Mouse (Mus musculus) intestine, postnatal 0 days (tissue): ENCODE results near the gene Ick. TPM values are rescaled to one million over a fixed set of nuclear protein-coding genes. Genes with fewer than 3 reads are reported as not detected.

Experiments used
- ATAC-seq: fragments of 200-750 bp; cut with Nextera tagmentation; 2 replicates; pipeline ENCODE4 v1.8.0; 2017; ENCODE audit warnings: mild to moderate bottlenecking, moderate TSS enrichment, moderate library complexity
- H3K27ac ChIP-seq: fragments of 300-500 bp; sonication (generic); 2 replicates; pipeline ENCODE4 v1.5.1; 2014; ENCODE audit warnings: mild to moderate bottlenecking, low read depth, low read length, moderate library complexity
- H3K27me3 ChIP-seq: fragments of 300-500 bp; sonication (generic); replicated peaks from 2 replicates; pipeline ENCODE4 v1.6.1; 2014; ENCODE audit warnings: low read length, mixed read lengths; ENCODE audit not compliant: control insufficient read depth, insufficient read depth
- H3K36me3 ChIP-seq: fragments of 300-500 bp; sonication (generic); 2 replicates; pipeline ENCODE4 v1.6.1; 2014; ENCODE audit warnings: mild to moderate bottlenecking, moderate library complexity; ENCODE audit not compliant: control insufficient read depth, insufficient read depth
- H3K4me1 ChIP-seq: fragments of 300-500 bp; sonication (generic); replicated peaks from 2 replicates; pipeline ENCODE4 v1.6.1; 2014; ENCODE audit warnings: antibody characterized with exemption, low read length, mixed read lengths; ENCODE audit not compliant: control insufficient read depth, insufficient read depth
- H3K4me2 ChIP-seq: fragments of 300-500 bp; sonication (generic); replicated peaks from 2 replicates; pipeline ENCODE4 v1.6.1; 2014; ENCODE audit warnings: low read depth, mild to moderate bottlenecking, moderate library complexity
- H3K4me3 ChIP-seq: fragments of 300-500 bp; sonication (generic); 2 replicates; pipeline ENCODE4 v1.5.1; 2014; ENCODE audit warnings: low read depth, low read length
- H3K9ac ChIP-seq: fragments of 300-500 bp; sonication (generic); 2 replicates; pipeline ENCODE4 v1.6.1; 2014; ENCODE audit warnings: mild to moderate bottlenecking, low read depth, low read length
- H3K9me3 ChIP-seq: fragments of 300-500 bp; sonication (generic); 2 replicates; pipeline ENCODE4 v1.6.1; 2016; ENCODE audit warnings: mixed run types; ENCODE audit not compliant: control insufficient read depth
- CTCF ChIP-seq: sonication (generic); IDR thresholded peaks from 2 replicates; pipeline ENCODE4 v1.5.1; 2016; ENCODE audit warnings: low read depth, mild to moderate bottlenecking, control low read depth, antibody characterized with exemption, moderate library complexity
- WGBS: fragments of 180-500 bp; shearing (Covaris S2); extraction: QIAGEN DNeasy Blood & Tissue Kit; methylation state at CpG from one replicate; pipeline ENCODE4 v1.1.7; 2014; 5-methylcytosine and 5-hydroxymethylcytosine counted together
- polyA plus RNA-seq: library from polyadenylated mRNA; unstranded; fragments of >200 nt; fragmentation: Nextera tagmentation; extraction: Ambion mirVana; gene quantifications from 2 replicates; pipeline ENCODE4 v1.2.1, GENCODE M21; 2015

Ick gene
- polyA plus RNA-seq, 1 experiment from 2014 or later, result 27.3 TPM

- Histone ChIP-seq H3K4me3 (no peak overlapping the region), H3K4me2 (peak overlapping the region; percentile 80), H3K27me3 (no peaks in the 10 kb centered on the region), H3K9me3 (no peaks in the 10 kb centered on the region), H3K27ac (peak overlapping the region; percentile 84), H3K9ac (no peak overlapping the region), H3K36me3 (no peaks in the 10 kb centered on the region), H3K4me1 (0 out of 2 replicates have a peak, but pooled peaks cover 7% of the 10 kb centered on the region)
- WGBS, result 47% methylated on average over 9 of the region's 9 CpGs
- TF ChIP-seq CTCF, result no peak
- 0 out of 2 replicates have a peak, but pooled peaks have one; percentile 17 for ATAC-seq
These were observed 6.8 kb downstream of the Ick start for GRCm38 (mm10) chr9:78115746-78116145.

DNA sequence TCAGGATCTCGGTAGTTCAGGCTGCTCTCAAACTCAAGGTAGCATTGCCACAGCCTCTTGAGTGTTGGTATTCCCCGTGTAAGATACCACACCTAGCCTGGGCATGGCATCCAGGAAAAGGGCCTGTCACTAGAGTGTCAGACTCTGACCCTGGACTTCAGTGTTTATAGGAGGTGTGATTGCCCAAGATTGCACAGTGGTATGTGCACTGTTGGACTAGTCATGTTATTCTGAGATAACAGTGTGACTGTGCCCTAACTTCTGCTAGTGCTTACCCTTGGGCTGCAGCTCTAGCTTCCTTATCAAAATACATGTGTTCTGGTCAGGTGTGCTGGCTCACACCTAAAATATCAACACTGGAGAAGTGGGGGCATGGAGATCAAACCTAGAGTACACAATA, 8.7 kb downstream of the Ick start:
- Histone ChIP-seq H3K4me3 (no peak overlapping the region), H3K9ac (no peak overlapping the region), H3K4me1 (peaks cover 7% of the 10 kb centered on the region; the same call in 1 of the 2 replicates), H3K36me3 (no peaks in the 10 kb centered on the region), H3K27me3 (no peaks in the 10 kb centered on the region), H3K27ac (peak overlapping the region; percentile 84), H3K4me2 (no peak overlapping the region), H3K9me3 (no peaks in the 10 kb centered on the region)
- WGBS, result 43% methylated on average over 2 of the region's 2 CpGs
- peak; percentile 92 for ATAC-seq
- no peak for TF ChIP-seq CTCF

DNA sequence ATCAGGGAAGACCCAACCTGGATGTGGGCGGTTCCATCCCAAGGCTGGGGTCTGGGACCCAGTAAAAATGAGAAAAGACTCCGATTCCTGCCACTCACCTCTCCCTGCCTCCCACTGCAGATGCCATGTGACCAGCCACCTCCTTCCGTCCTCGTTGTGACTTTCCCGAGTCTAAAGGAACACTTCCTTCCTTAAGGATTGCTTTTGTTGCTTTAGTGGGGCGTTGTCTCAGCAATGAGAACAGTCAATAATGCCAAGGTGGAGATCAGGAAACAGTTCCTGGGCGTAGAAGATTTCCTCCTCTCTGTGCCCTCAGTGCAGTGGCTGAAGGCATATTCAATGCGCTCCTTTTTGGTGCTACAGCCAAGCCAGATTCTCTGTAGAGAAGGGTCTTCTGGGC, 12.4 kb downstream of the Ick start:
- H3K4me2 ChIP-seq, result 0 out of 2 replicates have a peak overlapping the region, but pooled peaks have one; percentile 4
- 38% methylated on average over 8 of the region's 8 CpGs for WGBS
- peaks cover 8% of the 10 kb centered on the region; the same call in 1 of the 2 replicates for H3K36me3 ChIP-seq
- peak overlapping the region; percentile 82 for H3K27ac ChIP-seq
- no peaks in the 10 kb centered on the region for H3K9me3 ChIP-seq
- peaks cover 4% of the 10 kb centered on the region for H3K4me1 ChIP-seq
- ATAC-seq, result peak; percentile 65
- H3K27me3 ChIP-seq, result no peaks in the 10 kb centered on the region
- H3K4me3 ChIP-seq, result no peak overlapping the region
- no peak overlapping the region for H3K9ac ChIP-seq
- TF ChIP-seq CTCF, result no peak

DNA sequence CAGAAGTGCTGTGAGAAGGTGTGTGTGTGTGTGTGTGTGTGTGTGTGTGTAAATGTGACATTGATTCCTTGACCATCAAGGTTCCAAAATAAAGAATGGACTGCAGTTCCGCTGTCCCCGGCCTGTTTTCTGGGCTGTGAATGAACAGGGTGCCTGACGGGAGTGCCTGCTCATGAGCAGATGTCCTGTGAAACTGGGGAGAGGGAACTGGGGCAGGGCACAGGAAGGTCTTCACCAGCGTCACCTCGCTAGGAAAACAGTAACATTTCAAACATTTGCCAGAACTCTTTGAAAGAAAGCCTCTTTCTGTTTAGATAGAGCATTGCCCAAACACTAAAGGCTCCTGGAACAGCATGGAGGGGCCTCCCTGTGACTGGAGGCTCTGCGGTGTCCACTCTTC, 13.0 kb downstream of the Ick start:
- 59% methylated on average over 6 of the region's 6 CpGs for WGBS
- Histone ChIP-seq H3K4me1 (peaks cover 8% of the 10 kb centered on the region), H3K4me2 (no peak overlapping the region), H3K27ac (peak overlapping the region; percentile 82), H3K36me3 (peaks cover 8% of the 10 kb centered on the region; the same call in 1 of the 2 replicates), H3K4me3 (no peak overlapping the region), H3K27me3 (no peaks in the 10 kb centered on the region), H3K9me3 (no peaks in the 10 kb centered on the region), H3K9ac (no peak overlapping the region)
- TF ChIP-seq CTCF, result no peak
- ATAC-seq, result no peak

DNA sequence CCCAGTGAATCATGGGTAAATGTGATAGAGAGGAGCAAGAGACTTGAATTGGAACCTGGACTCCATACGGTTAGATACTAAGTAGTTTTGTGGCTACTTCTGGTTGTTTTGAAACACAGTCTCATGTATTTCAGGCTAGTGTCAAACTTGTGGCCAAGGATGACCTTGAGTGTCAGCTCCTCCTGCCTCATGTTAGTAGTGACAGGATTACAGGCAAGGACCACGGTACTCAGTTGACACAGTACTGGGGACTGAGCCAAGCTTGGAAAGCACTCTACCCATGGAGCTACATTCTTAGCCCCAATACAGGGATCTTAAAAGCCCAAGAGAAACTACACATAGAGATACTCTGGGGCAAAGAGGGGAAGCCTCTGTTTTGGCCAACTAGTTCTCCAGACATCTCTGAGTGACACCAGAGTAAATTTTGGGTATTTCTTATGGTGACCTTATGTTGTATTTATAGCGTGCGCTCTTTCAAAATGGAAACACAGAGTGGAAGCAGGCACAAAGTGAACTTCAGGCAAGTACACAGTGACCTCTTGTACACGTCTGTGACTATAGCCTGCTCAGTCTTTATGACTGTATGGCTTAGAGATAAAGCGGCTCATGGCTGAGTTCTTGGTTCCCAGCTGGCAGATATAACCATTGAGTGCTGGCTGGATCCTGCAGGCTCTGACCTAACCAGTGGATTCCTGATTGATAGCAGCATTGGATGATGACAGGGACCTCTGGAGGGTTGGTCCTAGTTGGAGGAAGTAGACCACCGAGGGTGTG, 14.1 kb downstream of the Ick start:
- Histone ChIP-seq H3K27ac (peak overlapping the region; percentile 82), H3K4me2 (no peak overlapping the region), H3K4me1 (peaks cover 8% of the 10 kb centered on the region), H3K9ac (no peak overlapping the region), H3K27me3 (no peaks in the 10 kb centered on the region), H3K4me3 (no peak overlapping the region), H3K9me3 (no peaks in the 10 kb centered on the region), H3K36me3 (peaks cover 8% of the 10 kb centered on the region; the same call in 1 of the 2 replicates)
- 61% methylated on average over 7 of the region's 7 CpGs for WGBS
- TF ChIP-seq CTCF, result no peak
- ATAC-seq, result peak; percentile 52

- H3K4me3 ChIP-seq, result no peak overlapping the region
- ATAC-seq, result no peak
- no peak overlapping the region for H3K4me2 ChIP-seq
- no peaks in the 10 kb centered on the region for H3K27me3 ChIP-seq
- 84% methylated on average over 6 of the region's 6 CpGs for WGBS
- H3K4me1 ChIP-seq, result peaks cover 5% of the 10 kb centered on the region
- no peak for TF ChIP-seq CTCF
- H3K9me3 ChIP-seq, result no peaks in the 10 kb centered on the region
- H3K27ac ChIP-seq, result no peak overlapping the region
- peaks cover 8% of the 10 kb centered on the region; the same call in 1 of the 2 replicates for H3K36me3 ChIP-seq
- H3K9ac ChIP-seq, result no peak overlapping the region
These were observed 15.3 kb downstream of the Ick start for GRCm38 (mm10) chr9:78124297-78124696.
